Mouse (Mus musculus) v-Abl transformed pro-B cells (cell line): ENCODE measurements around the gene Gdpd3.

Experiments
- in situ Hi-C, 2 experiments: fragments of 400-800 bp; cut with MboI; formaldehyde crosslinking; loops; one replicate each; pipeline ENCODE4 v1.15.1; 2025; ENCODE audit not compliant: unreplicated experiment in 2 of 2

Gdpd3 gene

GRCm38 (mm10) chr7:126800269-126801056 is 34.3 kb downstream of the Gdpd3 start:
- in situ Hi-C loops: no loop called here

- in situ Hi-C loops: no loop called here
Observed at GRCm38 (mm10) chr7:126801057-126801422, 34.9 kb downstream of the Gdpd3 start.

- in situ Hi-C loops: no loop called here
Observed at GRCm38 (mm10) chr7:126802134-126802889, 36.2 kb downstream of the Gdpd3 start.

- in situ Hi-C loops: no loop called here
Observed at GRCm38 (mm10) chr7:126803181-126803580, 37.0 kb downstream of the Gdpd3 start.

GRCm38 (mm10) chr7:126803751-126804150 is 37.6 kb downstream of the Gdpd3 start:
- in situ Hi-C loops: no loop called here

- in situ Hi-C loops: no loop called here
Observed at GRCm38 (mm10) chr7:126806956-126807355, 40.8 kb downstream of the Gdpd3 start.

GRCm38 (mm10) chr7:126807405-126807804 is 41.3 kb downstream of the Gdpd3 start:
- in situ Hi-C loops: no loop called here

- in situ Hi-C loops: no loop called here
Observed at GRCm38 (mm10) chr7:126808703-126809455, 42.7 kb downstream of the Gdpd3 start.

GRCm38 (mm10) chr7:126809723-126810369 is 43.7 kb downstream of the Gdpd3 start:
- in situ Hi-C loops: no loop called here

- in situ Hi-C loops: loop anchor here in 1 of 2 experiments (5.0 kb wide), 1 partner anchor 297 kb away; no protein-coding TSS in a partner anchor
Observed at GRCm38 (mm10) chr7:126815726-126816222, 49.6 kb downstream of the Gdpd3 start.

GRCm38 (mm10) chr7:126816494-126816893 is 50.4 kb downstream of the Gdpd3 start:
- in situ Hi-C loops: loop anchor here in 1 of 2 experiments (5.0 kb wide), 1 partner anchor 296 kb away; no protein-coding TSS in a partner anchor

- in situ Hi-C loops: loop anchor here in 1 of 2 experiments (5.0 kb wide), 1 partner anchor 295 kb away; no protein-coding TSS in a partner anchor
Observed at GRCm38 (mm10) chr7:126817595-126817994, 51.5 kb downstream of the Gdpd3 start.

GRCm38 (mm10) chr7:126818818-126819217 is 52.7 kb downstream of the Gdpd3 start:
- in situ Hi-C loops: loop anchor here in 1 of 2 experiments (5.0 kb wide), 1 partner anchor 293 kb away; no protein-coding TSS in a partner anchor

- in situ Hi-C loops: loop anchor here (10.0 kb wide), 2 partner anchors 123 to 393 kb away; partner anchors contain the start of gene Asphd1 (in 1 of the 2)
Observed at GRCm38 (mm10) chr7:126821835-126822511, 55.8 kb downstream of the Gdpd3 start.

- in situ Hi-C loops: loop anchor here (10.0 kb wide), 2 partner anchors 122 to 392 kb away; partner anchors contain the start of gene Asphd1 (in 1 of the 2)
Observed at GRCm38 (mm10) chr7:126822741-126823140, 56.6 kb downstream of the Gdpd3 start.

GRCm38 (mm10) chr7:126823202-126823711 is 57.1 kb downstream of the Gdpd3 start:
- in situ Hi-C loops: loop anchor here (10.0 kb wide), 2 partner anchors 122 to 392 kb away; partner anchors contain the start of gene Asphd1 (in 1 of the 2)

- in situ Hi-C loops: loop anchor here (10.0 kb wide), 2 partner anchors 121 to 391 kb away; partner anchors contain the start of gene Asphd1 (in 1 of the 2)
Observed at GRCm38 (mm10) chr7:126823940-126824339, 57.8 kb downstream of the Gdpd3 start.
